Mouse (Mus musculus) neutrophil, adult 83 days (primary cell): ENCODE measurements around the gene Maneal. TPM values are rescaled to one million over a fixed set of nuclear protein-coding genes. Genes with fewer than 3 reads are reported as not detected.

Experiments used
- total RNA-seq, 2 experiments: library from RNA; stranded (reverse); gene quantifications; one replicate each; pipeline ENCODE4 v1.2.4; 2023

Gene Maneal
- total RNA-seq = not detected

DNA sequence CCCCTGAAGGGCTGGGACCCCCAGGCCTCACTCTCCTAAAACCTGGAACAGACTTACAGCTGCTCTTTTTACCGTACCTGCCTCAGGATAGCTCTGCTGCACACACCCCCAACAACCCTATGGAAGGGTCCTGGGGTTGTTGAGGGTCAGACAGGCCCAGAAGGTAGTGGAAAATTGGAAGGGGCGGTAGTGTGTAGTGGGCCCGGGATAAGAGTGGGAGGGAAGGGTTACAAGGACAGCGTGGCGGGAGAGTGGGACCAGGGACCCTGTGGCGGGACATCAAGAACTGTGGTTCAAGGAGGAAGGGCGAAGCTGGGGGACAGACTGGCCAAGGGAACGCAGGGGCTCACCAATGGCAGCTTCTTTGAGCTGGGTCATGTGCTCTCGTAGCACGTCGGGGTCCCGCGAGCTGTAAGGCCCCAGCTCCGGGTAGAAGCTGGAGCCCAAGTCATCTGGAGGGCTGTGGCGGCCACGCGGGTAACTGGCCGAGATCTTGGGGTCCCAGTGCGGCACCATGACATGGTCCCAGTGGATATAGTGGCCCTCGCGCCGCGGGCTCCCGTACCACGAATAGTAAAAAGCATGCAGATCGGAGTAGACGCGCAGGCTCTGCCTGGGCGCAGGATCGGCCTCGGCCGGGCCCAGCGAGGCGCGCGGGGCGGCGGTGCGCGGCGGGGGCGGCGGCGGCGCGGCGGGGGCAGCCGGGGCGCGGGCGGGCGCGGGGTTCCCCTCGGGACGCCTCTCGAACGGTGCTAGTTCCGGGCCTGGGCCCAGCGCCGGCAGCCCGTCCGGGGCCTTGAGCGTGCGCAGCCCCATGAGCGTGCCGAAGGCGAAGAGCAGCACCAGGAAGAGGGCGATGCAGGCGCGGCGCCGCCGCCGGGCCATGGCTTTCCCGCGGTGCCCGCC is at the start of gene Maneal:
Gene Maneal (minus strand): TSS at position 889 of the 906 bp plus-strand sequence.

DNA sequence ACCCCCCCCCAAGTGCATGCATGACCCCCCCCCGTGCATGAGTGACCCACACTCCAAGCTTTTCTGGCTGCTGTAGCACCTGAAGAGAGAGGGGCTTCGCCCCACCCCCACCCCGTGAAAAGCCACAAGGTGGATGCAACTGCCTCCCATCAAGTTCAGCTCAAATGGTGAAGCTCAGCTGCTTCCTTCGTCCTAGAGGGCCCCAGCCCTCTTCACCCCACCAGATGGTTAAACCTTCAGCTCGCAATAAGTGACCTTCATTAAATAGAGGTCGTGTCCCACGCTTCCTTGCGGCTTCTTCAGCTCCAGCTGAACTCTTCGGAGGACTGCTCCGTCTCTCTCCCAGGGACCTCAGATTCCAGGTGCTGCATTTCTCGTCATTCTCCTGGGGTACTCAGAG is 18.6 kb upstream of the Maneal start, which contains the start of gene Epha10:
Gene Epha10 (plus strand): TSS at position 301 of the 400 bp plus-strand sequence.

DNA sequence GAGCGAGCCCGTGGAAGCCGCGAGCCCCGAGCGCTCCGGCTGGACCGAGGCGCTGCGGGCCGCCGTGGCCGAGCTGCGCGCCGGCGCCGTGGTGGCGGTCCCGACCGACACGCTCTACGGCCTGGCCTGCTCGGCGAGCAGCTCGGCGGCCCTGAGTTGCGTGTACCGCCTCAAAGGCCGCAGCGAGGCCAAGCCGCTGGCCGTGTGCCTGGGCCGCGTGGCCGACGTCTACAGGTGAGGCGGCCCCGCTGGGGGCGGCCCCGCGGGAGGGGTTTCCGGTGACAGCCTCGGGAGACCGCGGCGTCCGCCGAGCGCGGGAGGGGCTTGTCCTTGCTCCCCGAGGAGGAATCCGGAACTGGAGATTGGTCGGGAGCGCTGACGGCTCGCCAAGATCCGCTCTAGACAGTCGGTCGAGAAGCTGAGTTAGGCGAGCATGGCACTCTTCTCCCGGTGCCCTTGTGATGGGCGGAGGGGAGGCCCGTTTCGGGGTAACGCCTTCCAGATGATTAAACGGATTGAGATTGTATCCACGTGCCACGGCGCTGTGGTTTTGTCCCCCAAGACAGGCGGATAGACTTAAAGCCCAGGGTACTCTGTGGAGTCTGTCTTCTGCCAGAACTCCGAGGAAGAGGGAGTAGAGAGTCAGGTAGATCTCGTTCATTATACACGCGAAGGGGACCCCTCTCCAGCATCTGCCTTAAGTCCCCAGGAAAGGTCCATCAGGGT is 10.9 kb downstream of the Maneal start, which contains the start of gene 1110065P20Rik:
Gene 1110065P20Rik (minus strand): TSS at position 264 of the 726 bp plus-strand sequence.

DNA sequence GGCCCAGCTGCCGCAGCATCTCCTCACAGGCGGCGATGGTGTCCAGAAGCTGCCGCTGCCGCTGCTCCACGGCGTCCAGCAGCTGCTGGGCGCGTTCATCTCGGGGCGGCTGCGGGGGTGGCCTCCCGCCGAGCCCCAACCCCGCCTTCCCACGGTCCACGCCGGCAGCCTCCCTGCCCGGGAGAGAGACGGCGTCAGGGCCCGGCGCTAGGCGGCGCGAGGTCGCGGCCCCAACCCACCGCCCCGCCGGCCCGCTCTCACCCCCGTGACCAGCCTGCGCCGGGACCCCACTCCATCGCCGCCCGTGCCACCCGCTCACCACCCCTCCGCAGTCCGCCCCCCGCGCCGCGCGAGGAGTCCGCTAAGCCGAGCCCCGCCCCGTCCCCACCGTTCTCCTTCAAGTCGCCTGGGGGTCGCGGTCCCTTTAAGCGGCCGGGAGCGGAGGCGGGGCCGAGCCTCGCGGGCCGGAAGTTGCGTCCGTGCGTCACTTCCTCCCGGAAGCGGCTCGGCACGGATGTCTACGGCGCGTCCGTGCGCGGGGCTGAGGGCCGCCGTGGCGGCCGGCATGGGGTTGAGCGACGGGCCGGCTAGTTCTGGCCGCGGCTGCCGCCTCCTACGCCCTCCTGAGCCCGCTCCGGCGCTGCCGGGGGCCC is 11.6 kb downstream of the Maneal start, which contains the start of gene Yrdc:
Gene Yrdc (plus strand): TSS at position 419 of the 653 bp plus-strand sequence.

Other genes starting within 250 kb of the Maneal start
- gene Pou3f1, start 205.4 kb downstream of the Maneal start, total RNA-seq = not detected
- gene Utp11, start 168.6 kb downstream of the Maneal start, total RNA-seq = 10 to 100 TPM; 12.2 to 13.3 TPM
- gene Fhl3, start 161.5 kb downstream of the Maneal start, total RNA-seq = 10 to 100 TPM; 26.8 to 31.2 TPM
- gene Sf3a3, start 147.4 kb downstream of the Maneal start, total RNA-seq = 10 to 100 TPM; 30.3 to 30.9 TPM
- 10 to 100 TPM; 52.4 to 63.8 TPM for gene Inpp5b, start 120.3 kb downstream of the Maneal start, total RNA-seq
- 10 to 100 TPM; 45.3 to 53.3 TPM for gene Mtf1, start 60.1 kb downstream of the Maneal start, total RNA-seq
- gene Yrdc, start 11.5 kb downstream of the Maneal start, total RNA-seq = 10 to 100 TPM; 37.5 to 40.6 TPM
- gene 1110065P20Rik, start 11.0 kb downstream of the Maneal start, total RNA-seq = 10 to 100 TPM in 1 of 2 experiments, 1 to 10 TPM in 1; 8.4 to 12.8 TPM
- under 1 TPM in 1 of 2 experiments, not detected in 1; 0.09 TPM for gene Epha10, start 18.7 kb upstream of the Maneal start, total RNA-seq
- 1 to 10 TPM; 7.6 to 8.3 TPM for gene 9930104L06Rik, start 74.9 kb upstream of the Maneal start, total RNA-seq
- gene Cdca8, start 77.1 kb upstream of the Maneal start, total RNA-seq = 10 to 100 TPM; 70.3 to 91.2 TPM
- gene Rspo1, start 124.3 kb upstream of the Maneal start, total RNA-seq = 1 to 10 TPM; 1.9 to 3.3 TPM
- 10 to 100 TPM; 35.6 to 41.2 TPM for gene Gnl2, start 154.4 kb upstream of the Maneal start, total RNA-seq
- gene Dnali1, start 203.5 kb upstream of the Maneal start, total RNA-seq = not detected
- gene Snip1, start 204.5 kb upstream of the Maneal start, total RNA-seq = 10 to 100 TPM; 26.3 to 29.2 TPM
- gene Meaf6, start 223.0 kb upstream of the Maneal start, total RNA-seq = 10 to 100 TPM; 19.7 to 28.0 TPM